Mouse (Mus musculus) midbrain, embryonic 11.5 days (tissue): ENCODE results near the gene Iqcf1. TPM values are rescaled to one million over a fixed set of nuclear protein-coding genes. Genes with fewer than 3 reads are reported as not detected.

Experiments
- ATAC-seq: fragments of 200-750 bp; cut with Nextera tagmentation; 2 replicates; pipeline ENCODE4 v1.8.0; 2017; ENCODE audit warnings: moderate TSS enrichment, moderate library complexity; ENCODE audit not compliant: low FRiP score
- DNase-seq: peaks from one replicate; pipeline ENCODE4 v3.0.0; 2015; ENCODE audit warnings: low spot score; ENCODE audit errors: missing footprints
- H3K27ac ChIP-seq: fragments of 300-500 bp; sonication (generic); 2 replicates; pipeline ENCODE4 v1.5.1; 2014; ENCODE audit warnings: low read depth, low read length
- H3K27me3 ChIP-seq: fragments of 300-500 bp; sonication (generic); 2 replicates; pipeline ENCODE4 v1.6.1; 2014; ENCODE audit warnings: mild to moderate bottlenecking, low read length, moderate library complexity, mixed read lengths; ENCODE audit not compliant: control insufficient read depth, insufficient read depth
- H3K36me3 ChIP-seq: fragments of 300-500 bp; sonication (generic); 2 replicates; pipeline ENCODE4 v1.6.1; 2014; ENCODE audit warnings: mild to moderate bottlenecking, low read length, moderate library complexity, mixed read lengths; ENCODE audit not compliant: control insufficient read depth, insufficient read depth
- H3K4me1 ChIP-seq: fragments of 300-500 bp; sonication (generic); 2 replicates; pipeline ENCODE4 v1.6.1; 2014; ENCODE audit warnings: low read length; ENCODE audit not compliant: control insufficient read depth, insufficient read depth
- H3K4me2 ChIP-seq: fragments of 300-500 bp; sonication (generic); 2 replicates; pipeline ENCODE4 v1.6.1; 2014; ENCODE audit warnings: mild to moderate bottlenecking, moderate library complexity
- H3K4me3 ChIP-seq: fragments of 300-500 bp; sonication (generic); 2 replicates; pipeline ENCODE4 v1.5.1; 2014; ENCODE audit warnings: low read depth, low read length
- H3K9ac ChIP-seq: fragments of 300-500 bp; sonication (generic); 2 replicates; pipeline ENCODE4 v1.6.1; 2014; ENCODE audit warnings: low read length
- H3K9me3 ChIP-seq: fragments of 300-500 bp; sonication (generic); 2 replicates; pipeline ENCODE4 v1.6.1; 2016; ENCODE audit warnings: low read length; ENCODE audit not compliant: control insufficient read depth
- WGBS: fragments of 180-500 bp; shearing (Covaris S2); extraction: QIAGEN DNeasy Blood & Tissue Kit; methylation state at CpG from one replicate; pipeline ENCODE4 v1.1.7; 2014; 5-methylcytosine and 5-hydroxymethylcytosine counted together
- polyA plus RNA-seq: library from polyadenylated mRNA; unstranded; fragments of >200 nt; fragmentation: Nextera tagmentation; extraction: Ambion mirVana; gene quantifications from 2 replicates; pipeline ENCODE4 v1.2.1, GENCODE M21; 2014

Iqcf1 gene
- polyA plus RNA-seq: not detected in 2 replicates

GRCm38 (mm10) chr9:106499667-106500066 is at the start of gene Iqcf1:
Gene Iqcf1, plus strand, starts transcription at chr9:106499967.
- no peak within 1 kb of the TSS for H3K4me2 ChIP-seq
- WGBS: 93% methylated on average over 6 of the region's 6 CpGs
- H3K9me3 ChIP-seq: no peaks in the 10 kb centered on the region
- ATAC-seq (no peak), DNase-seq (no peak)
- no peak within 1 kb of the TSS for H3K27ac ChIP-seq
- H3K36me3 ChIP-seq: no peaks in the 10 kb centered on the region
- H3K4me1 ChIP-seq: no peaks in the 10 kb centered on the region
- H3K9ac ChIP-seq: no peak within 1 kb of the TSS
- no peaks in the 10 kb centered on the region for H3K27me3 ChIP-seq
- no peak within 1 kb of the TSS for H3K4me3 ChIP-seq

- Histone ChIP-seq H3K9me3 (no peaks in the 10 kb centered on the region), H3K27ac (no peak overlapping the region), H3K9ac (no peak overlapping the region), H3K4me3 (no peak overlapping the region), H3K27me3 (no peaks in the 10 kb centered on the region), H3K4me2 (no peak overlapping the region), H3K36me3 (no peaks in the 10 kb centered on the region), H3K4me1 (peaks cover 50% of the 10 kb centered on the region)
- ATAC-seq (no peak), DNase-seq (peak; percentile 77)
- WGBS: 23% methylated on average over 9 of the region's 9 CpGs
Measured at GRCm38 (mm10) chr9:106450661-106451060, 49.1 kb upstream of the Iqcf1 start.

DNA sequence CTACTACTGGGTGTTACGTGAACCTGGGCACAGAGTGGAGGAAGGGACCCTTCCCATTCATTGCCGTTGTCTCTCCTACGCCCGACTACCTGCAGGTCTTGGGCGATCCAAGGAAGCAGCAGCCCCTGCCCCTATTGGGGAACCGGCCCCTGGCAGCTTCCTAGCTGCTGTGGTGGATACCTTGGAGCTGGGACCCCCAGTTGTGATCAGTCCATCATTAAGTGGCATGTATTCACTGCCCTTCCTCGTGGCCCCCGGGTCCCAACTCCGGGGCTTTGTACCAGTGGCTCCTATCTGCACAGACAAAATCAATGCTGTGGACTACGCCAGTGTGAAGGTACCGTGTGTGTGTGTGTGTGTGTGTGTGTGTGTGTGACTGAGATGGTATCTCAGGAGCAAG is 48.5 kb upstream of the Iqcf1 start:
- Histone ChIP-seq H3K36me3 (no peaks in the 10 kb centered on the region), H3K9me3 (no peaks in the 10 kb centered on the region), H3K4me3 (no peak overlapping the region), H3K4me2 (no peak overlapping the region), H3K27ac (no peak overlapping the region), H3K27me3 (no peaks in the 10 kb centered on the region), H3K9ac (no peak overlapping the region), H3K4me1 (peaks cover 56% of the 10 kb centered on the region)
- DNase-seq (no peak), ATAC-seq (no peak)
- WGBS: 78% methylated on average over 11 of the region's 11 CpGs

DNA sequence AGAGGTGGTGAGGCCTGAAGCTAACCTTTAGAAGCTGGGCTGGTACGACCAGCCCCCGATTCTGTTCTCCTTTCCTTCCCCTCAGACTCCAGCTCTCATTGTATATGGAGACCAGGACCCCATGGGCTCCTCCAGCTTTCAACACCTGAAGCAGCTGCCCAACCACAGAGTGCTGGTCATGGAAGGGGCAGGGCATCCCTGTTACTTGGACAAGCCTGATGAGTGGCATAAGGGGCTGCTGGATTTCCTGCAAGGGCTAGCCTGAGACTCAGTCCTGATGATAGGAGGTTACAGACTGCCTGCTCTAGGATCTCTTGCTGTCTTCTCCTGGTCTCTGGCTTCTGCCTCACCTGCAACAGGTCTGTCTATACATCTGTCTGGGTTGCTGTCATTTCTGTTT is 47.9 kb upstream of the Iqcf1 start:
- ATAC-seq (no peak), DNase-seq (no peak)
- H3K27ac ChIP-seq: no peak overlapping the region
- H3K9me3 ChIP-seq: no peaks in the 10 kb centered on the region
- 0 out of 2 replicates have a peak overlapping the region, but pooled peaks have one; percentile 88 for H3K4me3 ChIP-seq
- no peaks in the 10 kb centered on the region for H3K36me3 ChIP-seq
- peak overlapping the region; percentile 78; the same call in 1 of the 2 replicates for H3K4me2 ChIP-seq
- 47% methylated on average over 2 of the region's 2 CpGs for WGBS
- H3K9ac ChIP-seq: no peak overlapping the region; the same call in 1 of the 2 replicates
- H3K27me3 ChIP-seq: no peaks in the 10 kb centered on the region
- peaks cover 60% of the 10 kb centered on the region for H3K4me1 ChIP-seq

GRCm38 (mm10) chr9:106452351-106452750 is 47.4 kb upstream of the Iqcf1 start:
- 14% methylated on average over 6 of the region's 6 CpGs for WGBS
- H3K4me3 ChIP-seq: peak overlapping the region; percentile 88
- peak overlapping the region; percentile 78 for H3K4me2 ChIP-seq
- H3K36me3 ChIP-seq: no peaks in the 10 kb centered on the region
- peak overlapping the region; percentile 97; the same call in 1 of the 2 replicates for H3K9ac ChIP-seq
- ATAC-seq (no peak), DNase-seq (no peak)
- H3K4me1 ChIP-seq: peaks cover 62% of the 10 kb centered on the region
- no peaks in the 10 kb centered on the region for H3K9me3 ChIP-seq
- peak overlapping the region; percentile 97; the same call in 1 of the 2 replicates for H3K27ac ChIP-seq
- no peaks in the 10 kb centered on the region for H3K27me3 ChIP-seq

DNA sequence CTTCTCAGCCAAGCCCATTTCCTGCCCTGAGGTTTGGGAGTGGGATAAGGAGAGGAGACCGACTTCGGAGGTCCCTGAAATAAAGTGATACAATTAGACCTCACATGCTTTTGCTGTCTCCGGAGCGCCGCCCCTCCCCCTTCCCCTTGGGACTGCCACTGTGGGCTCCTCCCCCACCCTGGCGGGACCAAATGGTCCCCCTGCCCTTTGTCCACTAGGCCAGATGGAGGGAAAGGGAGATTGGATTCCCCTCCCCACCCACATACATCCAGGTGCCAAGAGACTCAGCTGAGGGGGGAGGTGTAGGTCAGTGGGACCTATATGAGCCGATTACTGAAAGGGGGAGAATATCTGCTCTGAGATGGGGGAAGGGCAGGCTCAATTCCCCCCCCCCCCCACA is 46.9 kb upstream of the Iqcf1 start:
- Histone ChIP-seq H3K27me3 (no peaks in the 10 kb centered on the region), H3K9me3 (no peaks in the 10 kb centered on the region), H3K4me3 (peak overlapping the region; percentile 88), H3K27ac (peak overlapping the region; percentile 97), H3K4me1 (peaks cover 64% of the 10 kb centered on the region), H3K9ac (peak overlapping the region; percentile 97), H3K4me2 (peak overlapping the region; percentile 78), H3K36me3 (no peaks in the 10 kb centered on the region)
- DNase-seq (peak; percentile 93), ATAC-seq (peak; percentile 10)
- WGBS: 2% methylated on average over 7 of the region's 7 CpGs

DNA sequence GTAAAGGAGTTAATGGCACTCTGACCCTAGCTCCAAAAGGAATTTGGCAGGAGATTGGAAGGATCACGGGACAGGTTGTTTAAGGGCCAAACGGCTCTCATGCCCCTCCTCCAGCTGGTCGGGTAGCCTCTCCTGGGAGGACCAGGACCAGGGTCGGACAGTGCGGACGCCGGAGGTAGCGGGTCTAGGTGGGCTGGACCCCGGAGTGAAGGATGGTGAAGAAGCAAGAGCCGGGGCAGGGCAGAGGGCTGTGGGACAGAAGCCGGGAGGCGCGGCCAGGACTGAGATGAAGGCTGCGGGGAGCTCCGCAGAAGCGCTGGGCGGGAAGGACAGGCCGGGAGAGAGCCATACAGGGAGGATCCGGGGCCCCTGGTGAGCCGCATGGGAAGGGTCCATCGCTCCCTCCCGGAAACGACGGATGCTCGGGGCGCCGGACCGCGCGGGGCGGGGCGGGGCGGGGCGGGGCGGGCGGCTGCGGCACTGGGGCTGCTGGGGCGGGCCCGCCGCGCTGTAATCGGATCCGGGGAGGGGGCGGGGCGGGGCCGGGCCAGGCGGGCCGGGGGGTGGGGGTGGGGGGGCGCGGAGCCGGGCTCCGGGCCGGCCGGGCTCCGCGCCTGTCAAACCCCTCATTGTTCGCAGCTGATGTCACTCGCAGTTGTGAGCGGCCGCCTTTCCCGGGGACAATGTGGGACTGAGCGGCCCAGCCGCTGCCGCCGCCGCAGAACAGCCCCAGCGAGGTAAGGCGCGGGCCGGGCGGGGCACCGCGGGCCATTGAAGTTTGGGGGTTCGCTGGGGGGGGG is 46.3 kb upstream of the Iqcf1 start, which contains the start of gene Pcbp4:
Pcbp4 (plus strand) TSS at position 21 of the 800 bp plus-strand sequence.
- peak within 1 kb of the TSS; percentile 78 for H3K4me2 ChIP-seq
- H3K9me3 ChIP-seq: no peaks in the 10 kb centered on the region
- peak; percentile 76 for ATAC-seq
- under 1% methylated on average over 37 of the region's 74 CpGs for WGBS
- H3K4me3 ChIP-seq: peak within 1 kb of the TSS; percentile 88
- peaks cover 64% of the 10 kb centered on the region for H3K4me1 ChIP-seq
- DNase-seq: peak; percentile 97
- no peaks in the 10 kb centered on the region for H3K27me3 ChIP-seq
- no peaks in the 10 kb centered on the region; the same call in 1 of the 2 replicates for H3K36me3 ChIP-seq
- H3K27ac ChIP-seq: peak within 1 kb of the TSS; percentile 97
- H3K9ac ChIP-seq: peak within 1 kb of the TSS; percentile 97

GRCm38 (mm10) chr9:106454071-106454761 is 45.6 kb upstream of the Iqcf1 start:
- Histone ChIP-seq H3K4me2 (peak overlapping the region; percentile 78), H3K27ac (peak overlapping the region; percentile 97), H3K9me3 (no peaks in the 10 kb centered on the region), H3K36me3 (no peaks in the 10 kb centered on the region; the same call in 1 of the 2 replicates), H3K9ac (peak overlapping the region; percentile 97), H3K27me3 (no peaks in the 10 kb centered on the region), H3K4me1 (peaks cover 65% of the 10 kb centered on the region), H3K4me3 (peak overlapping the region; percentile 88)
- WGBS: under 1% methylated on average over 19 of the region's 20 CpGs
- DNase-seq (peak; percentile 95), ATAC-seq (no peak)
